Mouse (Mus musculus) stomach, postnatal 0 days (tissue): ENCODE results near the gene Aff4.

Experiments
- CTCF ChIP-seq: IDR thresholded peaks from 2 replicates; pipeline ENCODE4 v1.5.1; 2016; ENCODE audit warnings: antibody characterized with exemption, low read depth, mild to moderate bottlenecking, moderate library complexity
- EP300 ChIP-seq: optimal IDR thresholded peaks from 2 replicates; pipeline ENCODE3; 2016; ENCODE audit warnings: antibody characterized with exemption

DNA sequence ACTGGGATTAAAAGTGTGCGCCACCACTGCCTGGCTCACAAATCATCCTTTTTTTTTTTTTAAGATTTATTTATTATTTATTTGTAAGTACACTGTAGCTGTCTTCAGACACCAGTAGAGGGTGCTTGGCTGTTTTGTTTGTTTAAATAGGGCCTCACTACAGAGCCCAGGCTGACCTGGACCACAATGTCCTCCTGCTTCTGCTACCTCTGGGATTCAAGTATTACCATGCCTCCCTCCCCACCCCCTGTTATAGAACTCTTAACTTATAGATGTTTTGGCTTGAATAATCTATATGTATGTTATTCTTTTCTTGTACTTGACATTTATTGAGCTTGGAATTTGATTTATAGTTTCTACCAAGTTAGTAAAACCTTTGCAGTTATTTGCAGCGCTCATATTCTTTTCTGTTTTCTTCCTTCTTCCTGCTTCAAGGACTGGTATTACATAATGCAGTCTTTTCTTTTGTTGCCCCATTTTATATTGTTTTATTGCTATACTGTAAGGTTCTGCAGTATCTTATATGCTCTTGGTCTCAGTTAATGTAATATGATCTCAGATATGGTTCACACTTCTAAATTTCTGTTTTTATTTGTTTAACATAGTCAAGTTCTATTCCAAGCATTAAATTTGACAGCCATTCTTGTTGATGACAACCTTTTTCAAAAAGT is 33.3 kb downstream of the Aff4 start:
- TF ChIP-seq CTCF: no peak
- no peak for TF ChIP-seq EP300
